Mouse (Mus musculus): ENCODE results near the gene Tyk2. TPM values are rescaled to one million over a fixed set of nuclear protein-coding genes. Genes with fewer than 3 reads are reported as not detected.
A peak's percentile ranks its signal among the peaks of the same experiment; 100 is the strongest.

The Tyk2 gene
- polyA plus RNA-seq (2015; fragmentation: Nextera tagmentation; extraction: Ambion mirVana), result 4.5 and 5.4 TPM in 2 replicates

- H3K4me3 ChIP-seq (ENCODE audit: low read depth, low read length), result peak within 1 kb of the TSS; percentile 57
- H3K36me3 ChIP-seq (replicated peaks; ENCODE audit: insufficient read depth, low read length), result peaks cover 12% of the 10 kb centered on the region; the same call in 1 of the 2 replicates
- no peak for TF ChIP-seq EP300 (IDR thresholded peaks at IDR 0.05; ENCODE audit: low read depth)
- no peak for TF ChIP-seq CTCF (IDR thresholded peaks at IDR 0.05; ENCODE audit: low read depth)
- 6% methylated on average over 37 of the region's 37 CpGs for WGBS (ENCODE audit: insufficient replicate concordance)
- peak within 1 kb of the TSS; percentile 72 for H3K4me2 ChIP-seq (ENCODE audit: low read depth, low read length)
- H3K27ac ChIP-seq (ENCODE audit: low read depth), result peak within 1 kb of the TSS; percentile 4; the same call in 1 of the 2 replicates
- no peaks in the 10 kb centered on the region for H3K9me3 ChIP-seq (ENCODE audit: low read length)
- H3K27me3 ChIP-seq (ENCODE audit: insufficient read depth, low read length), result no peaks in the 10 kb centered on the region
- H3K4me1 ChIP-seq (ENCODE audit: insufficient read depth), result peaks cover 14% of the 10 kb centered on the region
- ATAC-seq (peak; percentile 96), DNase-seq (peak; percentile 87)
- H3K9ac ChIP-seq (replicated peaks), result peak within 1 kb of the TSS; percentile 39
These were observed at the start of gene Tyk2 for GRCm38 (mm10) chr9:21131059-21131956. Tyk2 (minus strand) TSS chr9:21131243.

DNA sequence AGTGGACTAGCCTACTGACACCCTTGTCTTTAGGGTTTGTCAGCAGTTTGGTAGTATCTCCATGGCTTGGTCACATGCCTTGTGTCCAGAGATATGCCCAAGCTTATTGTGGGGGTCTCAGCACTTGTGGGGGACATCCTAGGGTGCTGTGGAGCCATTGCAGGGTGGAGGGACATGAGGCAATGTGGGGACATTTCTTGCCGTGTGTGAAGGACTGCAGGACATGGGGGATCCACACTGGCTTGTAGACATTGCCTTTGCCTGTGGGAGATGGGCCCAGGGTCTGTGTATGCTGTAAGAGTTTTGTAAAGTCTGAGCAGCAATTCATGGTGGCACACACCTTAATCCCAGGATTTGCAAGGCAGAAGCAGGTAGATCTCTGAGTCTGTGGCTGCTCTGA is 49.8 kb upstream of the Tyk2 start:
- no peak overlapping the region; the same call in 1 of the 2 replicates for H3K9ac ChIP-seq (replicated peaks)
- no peaks in the 10 kb centered on the region for H3K27me3 ChIP-seq (ENCODE audit: insufficient read depth, low read length)
- ATAC-seq, result no peak
- H3K4me3 ChIP-seq (ENCODE audit: low read depth, low read length), result no peak overlapping the region
- H3K4me1 ChIP-seq (ENCODE audit: insufficient read depth), result peaks cover 28% of the 10 kb centered on the region
- H3K4me2 ChIP-seq (ENCODE audit: low read depth, low read length), result no peak overlapping the region; the same call in 1 of the 2 replicates
- no peaks in the 10 kb centered on the region for H3K36me3 ChIP-seq (replicated peaks; ENCODE audit: insufficient read depth, low read length)
- H3K9me3 ChIP-seq (ENCODE audit: low read length), result no peaks in the 10 kb centered on the region
- no peak for DNase-seq
- TF ChIP-seq CTCF (IDR thresholded peaks at IDR 0.05; ENCODE audit: low read depth), result no peak
- TF ChIP-seq EP300 (IDR thresholded peaks at IDR 0.05; ENCODE audit: low read depth), result no peak
- H3K27ac ChIP-seq (ENCODE audit: low read depth), result no peak overlapping the region
- WGBS (ENCODE audit: insufficient replicate concordance), result 70% methylated on average over 1 of the region's 1 CpGs

GRCm38 (mm10) chr9:21180402-21180801 is 49.4 kb upstream of the Tyk2 start:
- Histone ChIP-seq H3K4me2 (ENCODE audit: low read depth, low read length) (no peak overlapping the region), H3K4me1 (ENCODE audit: insufficient read depth) (peaks cover 24% of the 10 kb centered on the region), H3K9me3 (ENCODE audit: low read length) (no peaks in the 10 kb centered on the region), H3K36me3 (replicated peaks; ENCODE audit: insufficient read depth, low read length) (no peaks in the 10 kb centered on the region), H3K27me3 (ENCODE audit: insufficient read depth, low read length) (no peaks in the 10 kb centered on the region), H3K9ac (replicated peaks) (no peak overlapping the region), H3K4me3 (ENCODE audit: low read depth, low read length) (no peak overlapping the region), H3K27ac (ENCODE audit: low read depth) (no peak overlapping the region)
- ATAC-seq, result no peak
- TF ChIP-seq EP300 (IDR thresholded peaks at IDR 0.05; ENCODE audit: low read depth), result no peak
- no peak for TF ChIP-seq CTCF (IDR thresholded peaks at IDR 0.05; ENCODE audit: low read depth)
- DNase-seq, result no peak
- WGBS (ENCODE audit: insufficient replicate concordance), result 78% methylated on average over 4 of the region's 4 CpGs

- H3K36me3 ChIP-seq (replicated peaks; ENCODE audit: insufficient read depth, low read length), result no peaks in the 10 kb centered on the region
- H3K4me2 ChIP-seq (ENCODE audit: low read depth, low read length), result no peak overlapping the region
- DNase-seq, result no peak
- H3K27ac ChIP-seq (ENCODE audit: low read depth), result no peak overlapping the region
- TF ChIP-seq CTCF (IDR thresholded peaks at IDR 0.05; ENCODE audit: low read depth) (no peak), EP300 (IDR thresholded peaks at IDR 0.05; ENCODE audit: low read depth) (no peak)
- WGBS (ENCODE audit: insufficient replicate concordance), result 56% methylated on average over 6 of the region's 6 CpGs
- no peak overlapping the region; the same call in 1 of the 2 replicates for H3K9ac ChIP-seq (replicated peaks)
- H3K4me1 ChIP-seq (ENCODE audit: insufficient read depth), result peaks cover 13% of the 10 kb centered on the region
- no peaks in the 10 kb centered on the region for H3K27me3 ChIP-seq (ENCODE audit: insufficient read depth, low read length)
- ATAC-seq, result no peak
- H3K9me3 ChIP-seq (ENCODE audit: low read length), result no peaks in the 10 kb centered on the region
- H3K4me3 ChIP-seq (ENCODE audit: low read depth, low read length), result no peak overlapping the region
These were observed 41.3 kb upstream of the Tyk2 start for GRCm38 (mm10) chr9:21172364-21172763.

- Histone ChIP-seq H3K36me3 (replicated peaks; ENCODE audit: insufficient read depth, low read length) (no peaks in the 10 kb centered on the region), H3K27me3 (ENCODE audit: insufficient read depth, low read length) (peaks cover 26% of the 10 kb centered on the region), H3K4me3 (ENCODE audit: low read depth, low read length) (no peak overlapping the region), H3K9me3 (ENCODE audit: low read length) (no peaks in the 10 kb centered on the region), H3K9ac (replicated peaks) (no peak overlapping the region), H3K4me2 (ENCODE audit: low read depth, low read length) (peak overlapping the region; percentile 65; the same call in 1 of the 2 replicates), H3K4me1 (ENCODE audit: insufficient read depth) (peaks cover 35% of the 10 kb centered on the region), H3K27ac (ENCODE audit: low read depth) (peak overlapping the region; percentile 83; the same call in 1 of the 2 replicates)
- 45% methylated on average over 1 of the region's 1 CpGs for WGBS (ENCODE audit: insufficient replicate concordance)
- TF ChIP-seq CTCF (IDR thresholded peaks at IDR 0.05; ENCODE audit: low read depth) (no peak), EP300 (IDR thresholded peaks at IDR 0.05; ENCODE audit: low read depth) (no peak)
- ATAC-seq (no peak; the same call in 1 of the 2 replicates), DNase-seq (no peak)
These were observed 38.1 kb upstream of the Tyk2 start for GRCm38 (mm10) chr9:21169157-21169556.

Data from liver, postnatal 0 days (tissue).